Mouse (Mus musculus): Measurements from ENCODE around the gene Pde4d. TPM values are rescaled to one million over a fixed set of nuclear protein-coding genes. Genes with fewer than 3 reads are reported as not detected.

Pde4d gene
- polyA plus RNA-seq, 1 experiment = 33.8 TPM

DNA sequence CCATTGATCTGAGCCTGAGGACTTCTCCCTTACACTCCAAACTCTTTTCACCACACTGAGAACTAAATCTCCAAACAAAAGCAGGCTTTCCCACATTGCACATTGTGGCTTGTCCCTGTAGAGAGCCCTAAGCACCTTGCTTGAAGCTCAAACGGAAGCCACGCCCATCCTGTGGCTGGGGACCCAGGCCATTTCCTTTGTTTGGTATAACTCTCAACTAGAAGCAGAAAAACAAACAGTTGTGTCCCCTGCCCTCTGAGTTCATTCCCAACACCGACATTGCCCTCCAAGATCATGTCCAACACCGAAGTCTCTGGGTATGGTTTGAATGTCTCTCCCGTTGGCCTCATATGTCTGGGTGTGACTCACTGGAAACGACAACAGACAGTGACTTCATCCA is 759.7 kb downstream of the Pde4d start:
- DNase-seq = no peak
- Histone ChIP-seq H3K4me1 (ENCODE audit: control insufficient read depth, insufficient read depth, low read length) (peaks cover 7% of the 10 kb centered on the region), H3K4me3 (replicated peaks; ENCODE audit: insufficient read depth, low read depth, low read length) (no peak overlapping the region), H3K27ac (ENCODE audit: insufficient read depth, low read length) (no peak overlapping the region), H3K27me3 (ENCODE audit: control insufficient read depth, insufficient read depth, low read length) (no peaks in the 10 kb centered on the region)
- WGBS = 73% methylated on average over 6 of the region's 6 CpGs
- TF ChIP-seq POLR2A (IDR thresholded peaks at IDR 0.05; ENCODE audit: borderline replicate concordance, insufficient read depth, low read length) (no peak), CTCF (IDR thresholded peaks at IDR 0.05; ENCODE audit: borderline replicate concordance, insufficient read depth, low read depth, low read length) (no peak)

DNA sequence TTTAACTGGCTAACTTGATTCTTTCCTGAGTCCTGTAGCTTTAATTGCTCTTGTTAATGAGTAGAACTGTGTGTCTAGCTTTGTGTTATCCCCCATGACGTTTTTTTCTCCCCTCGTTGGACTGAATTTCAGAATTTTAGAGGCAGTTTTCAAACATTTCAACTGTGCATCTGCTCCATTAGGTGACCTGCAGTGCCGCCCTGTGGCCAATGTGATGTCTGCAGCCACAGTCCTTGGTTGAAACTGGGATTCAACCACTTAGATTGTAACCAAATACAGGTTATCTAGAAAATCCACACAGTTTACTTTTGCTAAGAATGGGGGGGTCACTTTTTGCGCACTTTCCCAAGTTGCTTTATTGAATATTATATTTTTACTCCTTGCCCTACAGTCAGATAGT is 760.7 kb downstream of the Pde4d start:
- Histone ChIP-seq H3K4me3 (replicated peaks; ENCODE audit: insufficient read depth, low read depth, low read length) (no peak overlapping the region), H3K4me1 (ENCODE audit: control insufficient read depth, insufficient read depth, low read length) (peaks cover 7% of the 10 kb centered on the region), H3K27ac (ENCODE audit: insufficient read depth, low read length) (no peak overlapping the region), H3K27me3 (ENCODE audit: control insufficient read depth, insufficient read depth, low read length) (no peaks in the 10 kb centered on the region)
- WGBS = 2% methylated on average over 4 of the region's 4 CpGs
- TF ChIP-seq CTCF (IDR thresholded peaks at IDR 0.05; ENCODE audit: borderline replicate concordance, insufficient read depth, low read depth, low read length) (peak; percentile 92), POLR2A (IDR thresholded peaks at IDR 0.05; ENCODE audit: borderline replicate concordance, insufficient read depth, low read length) (no peak)
- DNase-seq = peak; percentile 78 to 90

DNA sequence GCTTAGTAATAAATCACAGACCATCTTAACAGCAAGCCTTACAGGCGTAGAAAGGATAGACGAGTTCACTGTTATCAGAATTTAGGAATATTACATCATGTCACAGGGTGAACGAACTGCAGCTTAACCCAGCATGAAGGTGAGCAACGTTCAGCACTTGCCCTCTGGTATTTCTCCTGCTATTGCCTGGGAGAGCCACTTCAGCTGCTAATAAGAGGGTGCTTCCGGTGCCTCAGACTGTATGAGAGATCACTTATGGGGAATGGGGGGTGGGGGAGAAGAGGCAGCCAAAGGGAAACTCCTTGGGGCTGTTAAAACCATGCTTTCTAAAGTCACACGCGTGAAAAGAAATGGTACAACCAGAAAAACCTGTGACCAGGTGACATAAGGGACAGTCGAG is 761.7 kb downstream of the Pde4d start:
- no peak for TF ChIP-seq CTCF (IDR thresholded peaks at IDR 0.05; ENCODE audit: borderline replicate concordance, insufficient read depth, low read depth, low read length)
- no peak for TF ChIP-seq POLR2A (IDR thresholded peaks at IDR 0.05; ENCODE audit: borderline replicate concordance, insufficient read depth, low read length)

DNA sequence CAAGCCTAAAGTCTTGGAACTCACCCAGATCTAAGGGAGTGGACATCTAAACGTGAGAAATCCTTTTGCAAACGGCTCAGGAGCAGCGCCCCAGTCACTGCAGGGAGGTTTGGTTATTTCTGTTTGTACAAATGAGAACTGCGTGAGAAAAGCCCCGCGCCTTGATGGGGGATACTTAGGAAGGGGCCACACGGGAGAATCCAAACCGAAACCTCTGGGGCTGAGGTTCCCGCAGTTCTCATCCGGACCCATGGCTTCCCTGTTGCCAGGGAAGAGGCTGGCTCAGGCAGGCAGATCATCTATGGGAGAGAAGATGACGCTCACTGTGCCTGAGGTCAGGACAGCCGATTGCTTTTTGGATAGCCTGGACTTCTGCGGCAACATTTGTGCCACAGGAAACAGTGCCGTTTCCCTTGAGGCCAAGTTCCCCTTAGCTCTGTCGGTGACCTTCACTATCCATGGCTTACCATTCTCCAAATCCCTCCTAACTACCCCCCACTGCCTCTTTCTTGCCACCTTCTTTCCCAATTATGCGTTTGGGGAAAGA is 762.3 kb downstream of the Pde4d start:
- TF ChIP-seq POLR2A (IDR thresholded peaks at IDR 0.05; ENCODE audit: borderline replicate concordance, insufficient read depth, low read length) = no peak
- TF ChIP-seq CTCF (IDR thresholded peaks at IDR 0.05; ENCODE audit: borderline replicate concordance, insufficient read depth, low read depth, low read length) = no peak
- Histone ChIP-seq H3K27ac (ENCODE audit: insufficient read depth, low read length) (no peak overlapping the region), H3K27me3 (ENCODE audit: control insufficient read depth, insufficient read depth, low read length) (no peaks in the 10 kb centered on the region), H3K4me1 (ENCODE audit: control insufficient read depth, insufficient read depth, low read length) (peaks cover 3% of the 10 kb centered on the region; the same call in 1 of the 2 replicates), H3K4me3 (replicated peaks; ENCODE audit: insufficient read depth, low read depth, low read length) (peak overlapping the region; percentile 41)
- 15% methylated on average over 16 of the region's 16 CpGs for WGBS
- no peak for DNase-seq

More for the DNA sequence above, 761.7 kb downstream of the Pde4d start:
- no peak overlapping the region for H3K27ac ChIP-seq (ENCODE audit: insufficient read depth, low read length)
- H3K27me3 ChIP-seq (ENCODE audit: control insufficient read depth, insufficient read depth, low read length) = no peaks in the 10 kb centered on the region
- no peak for DNase-seq
- peaks cover 3% of the 10 kb centered on the region; the same call in 1 of the 2 replicates for H3K4me1 ChIP-seq (ENCODE audit: control insufficient read depth, insufficient read depth, low read length)
- 31% methylated on average over 8 of the region's 8 CpGs for WGBS
- H3K4me3 ChIP-seq (replicated peaks; ENCODE audit: insufficient read depth, low read depth, low read length) = peak overlapping the region; percentile 41

DNA sequence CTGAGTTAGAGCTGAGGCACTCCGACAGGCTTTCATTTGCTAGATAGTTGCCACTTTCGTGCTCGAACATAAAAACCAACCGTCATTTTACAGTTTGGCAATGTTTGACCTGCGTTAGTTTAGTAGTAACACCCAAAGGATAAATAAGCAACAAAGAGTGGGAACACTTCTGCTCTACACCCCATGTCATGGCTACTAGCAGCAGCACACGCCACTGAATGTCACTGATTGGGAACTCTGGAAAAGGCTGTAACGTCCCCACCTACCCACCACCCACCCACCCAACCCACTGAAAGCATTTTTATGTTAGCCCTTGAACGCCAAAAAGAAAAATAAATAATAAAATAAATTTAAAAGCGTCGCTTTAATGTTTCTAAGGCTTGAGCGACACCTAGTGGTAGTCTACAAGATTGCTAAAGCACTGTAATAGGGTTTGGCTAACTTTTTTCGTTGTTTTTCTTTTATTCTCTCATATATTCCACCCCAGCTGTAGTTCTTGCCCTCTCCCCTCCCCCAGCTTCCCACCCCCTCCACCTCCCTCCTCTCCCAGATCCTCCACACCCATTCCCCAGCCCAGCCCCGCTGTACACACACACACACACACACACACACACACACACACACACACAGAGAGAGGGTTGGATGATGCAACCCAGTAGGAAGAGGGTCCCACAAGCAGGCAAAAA is 763.2 kb downstream of the Pde4d start:
- Histone ChIP-seq H3K4me3 (replicated peaks; ENCODE audit: insufficient read depth, low read depth, low read length) (no peak overlapping the region), H3K27ac (ENCODE audit: insufficient read depth, low read length) (no peak overlapping the region), H3K27me3 (ENCODE audit: control insufficient read depth, insufficient read depth, low read length) (no peaks in the 10 kb centered on the region), H3K4me1 (ENCODE audit: control insufficient read depth, insufficient read depth, low read length) (peaks cover 3% of the 10 kb centered on the region; the same call in 1 of the 2 replicates)
- 33% methylated on average over 13 of the region's 13 CpGs for WGBS
- peak in 1 of 2 experiments; percentile 38 for DNase-seq
- TF ChIP-seq POLR2A (IDR thresholded peaks at IDR 0.05; ENCODE audit: borderline replicate concordance, insufficient read depth, low read length) (no peak), CTCF (IDR thresholded peaks at IDR 0.05; ENCODE audit: borderline replicate concordance, insufficient read depth, low read depth, low read length) (no peak)

DNA sequence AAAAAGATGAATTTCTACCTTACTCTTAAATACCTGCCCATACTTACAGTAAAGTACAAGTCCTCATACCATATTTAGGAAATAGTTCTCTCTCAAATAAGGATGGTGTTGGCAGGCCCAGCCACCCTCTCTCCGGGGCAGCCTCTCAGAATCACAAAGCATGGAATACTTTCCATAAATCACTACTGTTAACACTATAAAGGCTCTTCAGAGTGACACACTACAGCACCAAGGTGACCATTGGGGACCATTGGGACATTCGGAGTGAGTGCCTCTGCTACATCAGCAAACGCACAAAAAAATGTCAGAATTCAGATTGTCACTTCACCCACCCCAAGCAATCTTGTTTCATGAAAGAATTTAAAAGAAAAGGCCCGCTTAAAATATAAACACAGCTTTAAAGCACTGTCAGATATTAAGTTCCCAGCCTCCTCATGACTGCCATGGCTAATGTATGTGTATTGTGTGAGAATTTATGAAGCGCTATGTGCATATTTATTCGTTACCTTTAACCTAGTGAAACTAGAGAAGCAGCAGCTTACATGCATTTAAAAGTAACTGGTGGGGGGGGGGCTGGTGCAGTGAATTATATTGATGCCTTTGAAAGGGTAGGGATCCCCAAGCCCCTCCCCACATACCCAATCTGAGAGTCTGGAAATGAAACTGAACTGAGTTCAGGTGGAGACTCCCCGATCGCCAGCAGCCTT is 769.4 kb downstream of the Pde4d start:
- H3K27me3 ChIP-seq (ENCODE audit: control insufficient read depth, insufficient read depth, low read length) = no peaks in the 10 kb centered on the region
- WGBS = 83% methylated on average over 8 of the region's 8 CpGs
- no peak for DNase-seq
- H3K4me1 ChIP-seq (ENCODE audit: control insufficient read depth, insufficient read depth, low read length) = no peaks in the 10 kb centered on the region
- no peak for TF ChIP-seq POLR2A (IDR thresholded peaks at IDR 0.05; ENCODE audit: borderline replicate concordance, insufficient read depth, low read length)
- no peak for TF ChIP-seq CTCF (IDR thresholded peaks at IDR 0.05; ENCODE audit: borderline replicate concordance, insufficient read depth, low read depth, low read length)
- H3K27ac ChIP-seq (ENCODE audit: insufficient read depth, low read length) = no peak overlapping the region
- no peak overlapping the region for H3K4me3 ChIP-seq (replicated peaks; ENCODE audit: insufficient read depth, low read depth, low read length)

GRCm38 (mm10) chr13:109228967-109229617 is 779.3 kb downstream of the Pde4d start:
- H3K27ac ChIP-seq (ENCODE audit: insufficient read depth, low read length) = no peak overlapping the region
- 26% methylated on average over 8 of the region's 8 CpGs for WGBS
- no peaks in the 10 kb centered on the region for H3K27me3 ChIP-seq (ENCODE audit: control insufficient read depth, insufficient read depth, low read length)
- peak; percentile 45; the same call in 1 of the 2 replicates for TF ChIP-seq CTCF (IDR thresholded peaks at IDR 0.05; ENCODE audit: borderline replicate concordance, insufficient read depth, low read depth, low read length)
- no peak for TF ChIP-seq POLR2A (IDR thresholded peaks at IDR 0.05; ENCODE audit: borderline replicate concordance, insufficient read depth, low read length)
- 0 out of 2 replicates have a peak, but pooled peaks cover 3% of the 10 kb centered on the region for H3K4me1 ChIP-seq (ENCODE audit: control insufficient read depth, insufficient read depth, low read length)
- DNase-seq = peak in 1 of 2 experiments; percentile 68
- peak overlapping the region; percentile 58 for H3K4me3 ChIP-seq (replicated peaks; ENCODE audit: insufficient read depth, low read depth, low read length)
